Mouse (Mus musculus): ENCODE measurements around the gene Dlg5. TPM values are rescaled to one million over a fixed set of nuclear protein-coding genes. Genes with fewer than 3 reads are reported as not detected.

The Dlg5 gene
- polyA plus RNA-seq, 2 experiments: 0.96 to 2.1 TPM

DNA sequence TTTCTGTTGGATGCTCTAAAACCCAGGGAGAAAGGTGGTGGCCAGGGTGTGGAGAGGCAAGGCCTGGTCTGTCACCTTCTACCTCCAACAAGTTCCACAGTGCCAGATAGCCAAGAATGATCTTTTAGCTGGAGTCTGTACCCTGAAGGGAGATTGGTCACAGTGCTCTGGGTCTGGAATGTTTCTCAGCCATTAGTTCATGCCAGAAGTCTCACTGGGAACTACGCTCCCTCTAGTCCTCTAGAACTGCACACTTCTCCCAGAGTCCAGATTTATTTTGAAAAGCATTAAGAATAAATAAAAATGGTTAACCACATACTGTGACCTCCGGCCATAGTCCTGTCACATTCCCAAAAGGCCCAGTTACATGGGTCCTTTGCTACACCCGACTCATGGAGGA lies 158.3 kb downstream of the Dlg5 start:
- DNase-seq (ENCODE audit: low read depth in 3 of 3, low spot score in 3 of 3): no peak
- TF ChIP-seq CTCF (IDR thresholded peaks at IDR 0.05; ENCODE audit: low read depth) (no peak), EP300 (IDR thresholded peaks at IDR 0.05; ENCODE audit: low read depth) (no peak)
- 56% methylated on average over 3 of the region's 3 CpGs for WGBS (ENCODE audit: insufficient replicate concordance)
- no peak for ATAC-seq (ENCODE audit: insufficient read depth)
- no peak overlapping the region for H3K9ac ChIP-seq (replicated peaks)
- H3K4me2 ChIP-seq (ENCODE audit: low read depth): no peak overlapping the region
- no peaks in the 10 kb centered on the region for H3K36me3 ChIP-seq (replicated peaks; ENCODE audit: control insufficient read depth, insufficient read depth, low read depth)
- H3K9me3 ChIP-seq (ENCODE audit: control insufficient read depth, low read length): no peaks in the 10 kb centered on the region
- H3K4me1 ChIP-seq (replicated peaks; ENCODE audit: control insufficient read depth in 2 of 2, insufficient read depth in 2 of 2, low read length in 1 of 2): peaks cover 0 to 12% of the 10 kb centered on the region in 2 experiments; a peak in 3 of 4 replicates
- H3K27me3 ChIP-seq (ENCODE audit: control insufficient read depth, insufficient read depth, low read length): no peaks in the 10 kb centered on the region
- H3K4me3 ChIP-seq (ENCODE audit: insufficient read depth in 1 of 2, low read depth in 2 of 2, low read length in 2 of 2): no peak overlapping the region
- H3K27ac ChIP-seq: no peak overlapping the region

GRCm38 (mm10) chr14:24086481-24086880 lies 159.2 kb downstream of the Dlg5 start:
- peaks cover 0 to 11% of the 10 kb centered on the region in 2 experiments; a peak in 3 of 4 replicates for H3K4me1 ChIP-seq (replicated peaks; ENCODE audit: control insufficient read depth in 2 of 2, insufficient read depth in 2 of 2, low read length in 1 of 2)
- no peak overlapping the region for H3K4me2 ChIP-seq (ENCODE audit: low read depth)
- WGBS (ENCODE audit: insufficient replicate concordance): 44% methylated on average over 5 of the region's 5 CpGs
- H3K9ac ChIP-seq (replicated peaks): no peak overlapping the region
- no peak for DNase-seq (ENCODE audit: low read depth in 3 of 3, low spot score in 3 of 3)
- no peaks in the 10 kb centered on the region for H3K9me3 ChIP-seq (ENCODE audit: control insufficient read depth, low read length)
- H3K4me3 ChIP-seq (ENCODE audit: insufficient read depth in 1 of 2, low read depth in 2 of 2, low read length in 2 of 2): no peak overlapping the region
- H3K36me3 ChIP-seq (replicated peaks; ENCODE audit: control insufficient read depth, insufficient read depth, low read depth): no peaks in the 10 kb centered on the region
- no peak overlapping the region for H3K27ac ChIP-seq
- ATAC-seq (ENCODE audit: insufficient read depth): no peak
- TF ChIP-seq CTCF (IDR thresholded peaks at IDR 0.05; ENCODE audit: low read depth) (no peak), EP300 (IDR thresholded peaks at IDR 0.05; ENCODE audit: low read depth) (no peak)
- H3K27me3 ChIP-seq (ENCODE audit: control insufficient read depth, insufficient read depth, low read length): no peaks in the 10 kb centered on the region

Small RNA genes within 50 kb of the gene (microRNA-seq; reads per million reads assigned to microRNA genes)
- gene Mir7210: not detected

Other genes with a start within 250 kb of the Dlg5 start
- 0.01 and 0.03 TPM in 2 replicates for gene Kcnma1, start 231.4 kb downstream of the Dlg5 start, polyA plus RNA-seq (2012; rRNA removed)
- gene Kcnma1, start 231.4 kb downstream of the Dlg5 start, polyA plus RNA-seq (2014; fragmentation: Nextera tagmentation; extraction: Ambion mirVana): not detected in 2 replicates
- not detected in 2 replicates for gene E330034G19Rik, start 47.3 kb upstream of the Dlg5 start, polyA plus RNA-seq (2012; rRNA removed)
- gene E330034G19Rik, start 47.3 kb upstream of the Dlg5 start, polyA plus RNA-seq (2014; fragmentation: Nextera tagmentation; extraction: Ambion mirVana): not detected in 2 replicates
- 2.8 and 4.3 TPM in 2 replicates for gene Polr3a, start 241.1 kb upstream of the Dlg5 start, polyA plus RNA-seq (2012; rRNA removed)
- gene Polr3a, start 241.1 kb upstream of the Dlg5 start, polyA plus RNA-seq (2014; fragmentation: Nextera tagmentation; extraction: Ambion mirVana): 4.6 and 5.4 TPM in 2 replicates
- gene Rps24, start 241.2 kb upstream of the Dlg5 start, polyA plus RNA-seq (2012; rRNA removed): 1,321 and 1,839 TPM in 2 replicates
- gene Rps24, start 241.2 kb upstream of the Dlg5 start, polyA plus RNA-seq (2014; fragmentation: Nextera tagmentation; extraction: Ambion mirVana): 817 and 888 TPM in 2 replicates